Mouse (Mus musculus): Measurements from ENCODE around the gene Htra1.

Gene Htra1

DNA sequence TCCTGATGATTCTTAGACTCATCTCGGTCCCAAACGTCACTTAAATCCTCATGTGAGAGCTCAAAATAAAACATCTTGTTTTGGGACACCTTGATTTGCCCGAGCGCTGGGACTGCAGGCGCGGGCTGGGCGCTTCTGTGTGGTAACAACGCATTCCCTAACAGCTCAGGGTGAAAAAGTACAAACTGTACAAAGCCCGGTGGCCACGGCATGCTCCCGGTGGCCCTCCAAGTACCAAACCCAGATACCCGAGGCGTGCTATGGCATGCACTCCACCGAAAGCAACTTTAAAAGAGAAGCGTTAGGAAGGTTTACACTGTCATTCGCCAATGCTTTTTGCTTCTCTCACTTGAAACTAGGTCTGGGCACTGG, 504 bp upstream of the Htra1 start:
- DNase-seq (ENCODE audit: low spot score): no peak

DNA sequence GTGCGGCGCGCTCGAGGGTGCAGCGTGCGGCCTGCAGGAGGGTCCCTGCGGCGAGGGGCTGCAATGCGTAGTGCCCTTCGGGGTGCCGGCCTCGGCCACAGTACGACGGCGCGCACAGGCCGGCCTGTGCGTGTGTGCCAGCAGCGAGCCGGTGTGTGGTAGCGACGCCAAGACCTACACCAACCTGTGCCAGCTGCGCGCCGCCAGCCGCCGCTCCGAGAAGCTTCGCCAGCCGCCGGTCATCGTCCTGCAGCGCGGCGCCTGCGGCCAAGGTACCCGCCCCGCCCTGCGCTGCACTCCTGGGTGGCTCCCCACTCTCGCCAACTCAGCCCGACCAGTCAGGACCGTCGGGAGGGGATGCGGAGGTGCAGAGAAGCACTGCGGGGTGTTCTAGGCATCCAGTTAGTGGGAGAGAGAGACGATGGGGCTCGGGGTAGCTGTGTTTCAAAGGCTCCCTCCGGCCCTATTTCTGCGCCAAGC, 601 bp downstream of the Htra1 start:
- DNase-seq (ENCODE audit: low spot score): no peak

DNA sequence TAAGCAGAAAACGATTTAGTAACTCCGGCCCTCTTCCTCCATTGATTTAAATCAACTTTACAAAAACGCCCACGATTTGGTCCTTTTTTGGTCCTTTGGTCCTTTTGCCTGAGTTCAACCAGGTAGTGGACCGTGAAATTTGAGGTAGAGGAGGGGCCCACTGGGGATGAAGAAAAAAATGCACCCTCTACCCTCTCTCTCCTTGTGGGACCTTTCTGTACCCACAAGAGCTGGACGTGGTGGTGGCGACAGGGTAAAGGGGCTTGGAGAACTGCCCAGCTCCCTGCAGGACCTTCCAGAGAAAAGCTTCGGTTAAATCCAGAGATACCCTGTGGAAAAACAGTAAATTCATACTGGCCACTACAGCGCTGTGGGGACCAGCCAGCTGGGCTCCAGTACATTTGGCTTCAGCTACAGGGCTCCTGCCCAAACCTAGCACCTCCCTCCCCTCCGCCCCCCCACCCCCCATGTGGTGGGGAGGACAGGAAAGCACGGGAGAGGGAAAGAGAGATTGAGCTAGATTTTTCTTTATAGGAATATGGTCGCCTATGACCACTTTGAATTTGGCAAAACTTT, 1.4 kb downstream of the Htra1 start:
- DNase-seq (ENCODE audit: low spot score): no peak

DNA sequence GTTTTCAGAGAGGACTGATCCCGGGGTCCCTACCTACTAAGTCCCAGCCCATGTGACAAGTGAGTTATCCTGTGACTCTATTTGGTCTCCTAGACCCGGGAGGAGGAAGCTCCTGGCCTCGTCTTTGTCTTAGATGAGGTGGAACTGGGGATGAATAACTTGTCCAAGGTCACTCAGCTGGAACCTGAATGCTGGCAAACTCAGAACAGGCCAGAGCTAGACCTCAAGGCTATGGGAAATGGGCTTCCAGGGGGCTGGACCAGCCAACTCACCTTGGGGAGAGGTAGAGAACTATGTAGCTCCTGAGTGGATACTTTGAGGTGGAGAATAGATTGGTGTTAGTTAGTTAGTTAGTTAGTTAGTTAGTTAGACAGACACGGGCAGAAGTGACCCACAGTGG, 2.1 kb downstream of the Htra1 start:
- DNase-seq (ENCODE audit: low spot score): no peak

DNA sequence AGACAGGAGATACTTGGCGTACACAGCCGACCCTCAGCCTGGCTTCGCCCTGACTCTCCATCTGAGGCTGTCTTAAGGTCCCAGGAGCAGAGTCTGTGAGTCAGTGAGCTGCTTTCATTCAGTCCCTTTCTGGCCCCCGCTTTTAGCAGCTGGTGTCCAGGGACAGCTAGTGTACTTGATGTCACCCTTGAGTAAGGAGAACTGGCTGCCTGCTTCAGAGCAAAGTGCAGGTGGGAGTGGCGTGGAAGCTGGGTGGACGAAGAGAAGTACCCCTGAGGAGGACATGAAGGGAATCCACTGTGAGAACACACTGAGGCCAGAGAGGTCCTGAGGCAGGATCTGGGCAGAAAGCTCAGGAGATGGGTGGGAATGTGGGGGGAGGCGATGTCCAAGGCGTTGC, 3.0 kb downstream of the Htra1 start:
- no peak for DNase-seq (ENCODE audit: low spot score)

DNA sequence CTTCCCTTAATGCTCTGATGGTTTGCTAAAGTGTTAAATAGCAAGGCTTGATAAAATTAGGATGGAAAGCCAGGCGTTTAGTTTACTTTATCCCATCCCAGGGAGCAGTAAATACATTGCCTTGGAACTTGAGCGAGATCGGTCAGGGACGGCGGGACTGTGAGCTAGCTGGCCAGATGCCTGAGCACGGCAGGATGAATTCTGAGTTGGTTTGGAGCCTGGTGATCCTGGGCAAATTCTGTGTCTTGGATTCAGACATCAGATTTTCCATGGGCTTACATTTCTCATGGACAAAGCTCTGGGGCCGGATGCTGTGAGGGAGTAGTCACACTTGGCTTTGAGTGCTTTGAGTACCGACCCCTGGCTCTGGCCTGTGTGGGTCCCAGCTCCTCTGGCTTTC, 4.8 kb downstream of the Htra1 start:
- DNase-seq (ENCODE audit: low spot score): no peak

DNA sequence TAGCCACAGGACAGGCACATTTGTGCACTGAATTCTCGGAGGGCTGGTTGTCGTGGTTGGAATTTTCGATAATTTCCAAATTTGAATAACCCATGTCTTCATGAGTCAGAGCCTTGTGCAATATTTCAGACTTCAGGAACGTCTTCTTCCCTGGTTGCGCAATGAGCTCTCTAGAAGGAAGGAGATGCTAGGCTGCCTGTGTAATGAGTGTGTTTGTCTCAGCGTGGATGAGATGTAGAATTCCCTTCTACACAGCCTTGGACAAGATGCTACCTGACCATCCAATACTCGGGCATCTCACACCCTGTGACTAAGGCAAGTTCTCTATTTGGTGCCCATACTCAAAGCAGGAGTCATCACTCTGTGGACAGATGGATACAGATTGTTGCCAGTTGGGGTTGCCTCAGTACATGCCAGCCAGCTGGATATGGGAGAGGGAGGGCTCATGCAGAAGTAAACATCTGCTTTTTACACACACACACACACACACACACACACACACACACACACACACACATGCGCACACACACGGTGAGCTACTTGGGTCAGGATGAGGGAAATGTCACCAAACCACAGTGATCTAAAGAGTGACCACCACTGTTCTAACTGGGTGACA, 7.5 kb downstream of the Htra1 start:
- no peak for DNase-seq (ENCODE audit: low spot score)

DNA sequence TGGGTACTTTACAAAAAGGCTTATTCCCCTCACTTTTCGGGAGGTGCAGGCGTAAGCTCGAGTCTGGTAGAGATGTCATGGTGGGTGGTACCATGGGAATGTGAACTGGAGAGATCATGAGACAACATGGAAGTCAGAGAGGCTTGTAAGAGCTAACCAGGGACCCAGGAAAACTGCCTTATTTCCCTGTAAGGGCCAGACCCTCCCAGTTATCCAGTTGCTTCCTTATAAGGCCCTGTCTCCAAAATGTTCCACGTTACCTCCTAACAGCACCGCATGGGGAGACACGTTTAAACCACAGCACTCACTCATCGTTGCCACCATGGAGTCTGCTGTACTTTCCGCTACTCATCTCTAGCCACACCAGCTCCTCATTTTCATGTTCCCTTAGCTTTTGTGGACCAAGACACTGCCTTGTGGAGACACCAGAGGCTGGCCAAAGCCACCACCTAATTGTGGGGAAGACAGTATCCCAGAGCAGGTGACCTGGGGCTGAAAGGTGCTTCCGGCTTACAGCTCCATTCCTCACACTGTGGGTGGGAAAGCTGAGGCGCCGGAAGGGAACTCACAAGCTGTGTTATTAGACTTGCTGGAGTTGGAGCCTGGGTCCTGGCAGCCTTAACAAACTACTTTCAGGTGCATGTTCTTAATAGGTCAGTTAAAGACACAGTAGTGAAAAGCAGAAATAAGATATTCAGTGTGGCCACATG, 9.0 kb downstream of the Htra1 start:
- DNase-seq (ENCODE audit: low spot score): no peak

DNA sequence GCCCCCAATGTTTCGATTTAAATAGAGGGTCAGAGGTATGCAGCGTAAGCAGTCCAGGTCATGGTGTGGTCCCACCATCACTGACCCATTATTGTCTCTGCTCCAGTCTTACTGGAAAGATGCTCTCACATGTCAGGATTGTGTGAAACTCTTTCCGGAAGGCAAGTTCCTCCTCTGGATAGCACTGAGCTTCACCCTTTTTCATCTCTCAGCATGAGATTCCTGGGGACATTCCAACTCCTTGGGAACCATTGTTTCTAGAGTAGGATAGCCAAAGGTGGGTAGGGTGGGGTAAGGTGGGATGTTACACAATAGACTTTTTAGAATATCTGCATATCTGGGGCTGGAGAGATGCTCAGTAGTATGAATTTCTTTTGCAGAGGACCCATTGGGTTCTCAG, 9.8 kb downstream of the Htra1 start:
- no peak for DNase-seq (ENCODE audit: low spot score)

DNA sequence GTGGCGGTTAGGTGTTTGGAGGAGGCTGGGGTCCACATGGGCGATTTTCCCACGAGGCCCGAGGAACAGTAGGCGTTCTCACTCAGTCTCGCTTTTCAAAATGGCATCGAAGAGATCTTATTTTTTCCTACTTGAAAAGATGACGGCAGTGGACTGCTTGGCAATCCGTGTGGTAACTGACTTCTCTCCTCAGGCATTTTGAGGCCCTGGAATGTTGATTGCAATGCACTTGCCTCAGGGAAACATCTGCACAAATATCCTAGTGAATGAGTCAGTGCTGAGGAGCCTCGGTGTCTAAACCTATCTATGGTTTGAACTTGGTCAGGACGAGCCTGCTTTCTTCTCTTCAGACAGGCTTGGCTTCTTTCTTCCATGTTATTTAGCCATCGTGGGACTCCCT, 10.4 kb downstream of the Htra1 start:
- no peak for DNase-seq (ENCODE audit: low spot score)

DNA sequence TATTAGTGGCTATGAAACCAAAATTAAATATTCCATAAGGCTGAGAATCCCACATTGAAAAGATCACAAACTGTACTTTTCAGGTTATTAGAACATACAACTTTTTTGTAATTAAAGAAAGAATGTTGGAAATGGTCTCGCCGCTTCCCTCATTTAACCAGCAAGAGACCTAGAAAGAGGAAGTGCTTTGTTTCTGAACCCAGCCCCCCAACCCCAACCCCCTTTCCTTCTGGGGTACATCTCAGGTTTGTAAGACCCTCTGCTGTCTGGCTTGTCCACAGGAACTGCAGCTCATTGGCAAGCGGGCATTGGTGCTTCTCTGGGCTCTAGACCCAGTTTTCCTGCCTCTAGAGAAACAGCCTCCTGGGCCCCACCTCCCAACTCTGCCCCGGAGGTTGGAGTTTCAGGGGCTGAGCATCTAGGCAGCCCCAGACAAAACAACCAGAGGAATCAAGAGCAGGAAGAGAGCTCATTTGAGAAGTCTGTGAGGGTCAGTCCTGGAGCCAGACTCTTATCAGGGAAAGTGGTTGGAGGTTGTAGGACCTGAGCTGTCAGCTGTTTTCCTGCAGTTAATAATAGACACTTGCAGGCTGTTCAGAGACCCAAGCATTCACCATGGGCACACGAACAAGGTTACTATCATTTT, 12.8 kb downstream of the Htra1 start:
- DNase-seq (ENCODE audit: low spot score): no peak

DNA sequence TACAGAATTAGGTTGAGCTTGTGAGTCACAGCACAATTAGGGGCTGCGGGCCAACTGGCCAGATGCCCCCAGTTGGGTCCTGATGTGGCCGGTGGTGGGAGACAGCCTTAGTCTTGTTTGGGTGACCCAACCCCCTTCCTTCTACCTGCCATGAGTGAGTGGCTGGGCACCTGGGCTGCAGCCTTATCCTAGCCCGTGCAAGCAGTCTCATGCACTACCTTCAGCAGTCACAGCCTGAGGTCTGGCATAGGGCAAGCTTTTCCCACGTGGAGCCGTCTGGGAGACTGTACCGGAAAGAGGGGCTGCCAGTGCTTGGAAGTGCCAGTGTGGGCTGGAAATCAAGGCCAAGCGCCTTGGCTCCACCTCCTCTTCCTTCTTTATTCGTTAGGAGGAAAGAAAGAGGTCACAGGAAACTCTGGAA, 13.4 kb downstream of the Htra1 start:
- DNase-seq (ENCODE audit: low spot score): no peak

DNA sequence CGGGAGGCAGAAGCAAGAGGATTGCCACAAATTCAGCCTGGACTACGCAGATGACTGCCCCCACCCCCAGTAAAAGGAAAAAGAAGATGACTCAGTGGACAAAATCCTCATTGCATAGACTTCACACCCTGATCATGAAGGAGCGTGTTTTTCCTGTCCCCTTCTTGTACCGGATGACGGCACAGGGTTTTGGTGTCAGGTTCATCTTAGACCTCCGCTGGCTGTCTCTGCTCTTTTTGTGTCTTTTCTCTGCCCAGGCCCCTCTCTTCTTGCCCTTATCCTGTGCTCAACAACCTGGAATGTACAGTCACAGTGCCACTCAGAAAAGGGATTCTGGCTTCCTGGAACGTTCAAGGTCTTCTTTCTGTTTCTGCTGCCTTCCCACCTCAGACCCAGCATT, 14.6 kb downstream of the Htra1 start:
- no peak for DNase-seq (ENCODE audit: low spot score)

DNA sequence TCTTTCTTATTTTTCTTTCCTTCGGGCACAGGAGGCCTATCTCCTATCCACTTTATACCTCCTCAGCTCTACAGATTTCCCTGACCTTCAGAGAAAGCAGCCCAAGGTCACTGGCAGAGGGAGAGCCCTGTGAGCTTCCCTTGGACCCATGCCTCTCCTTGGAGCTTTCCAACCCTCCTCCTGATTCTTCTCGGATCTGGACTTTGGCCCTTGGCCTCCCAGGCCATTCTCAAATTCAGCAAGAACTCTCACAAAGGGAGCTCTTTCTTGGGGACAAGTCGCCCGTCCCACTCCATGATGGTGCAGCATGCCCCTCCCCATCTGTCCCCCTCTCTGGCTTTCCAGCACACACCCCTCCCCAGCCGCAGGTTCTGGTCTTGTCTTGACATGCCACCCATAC, 15.1 kb downstream of the Htra1 start:
- no peak for DNase-seq (ENCODE audit: low spot score)

DNA sequence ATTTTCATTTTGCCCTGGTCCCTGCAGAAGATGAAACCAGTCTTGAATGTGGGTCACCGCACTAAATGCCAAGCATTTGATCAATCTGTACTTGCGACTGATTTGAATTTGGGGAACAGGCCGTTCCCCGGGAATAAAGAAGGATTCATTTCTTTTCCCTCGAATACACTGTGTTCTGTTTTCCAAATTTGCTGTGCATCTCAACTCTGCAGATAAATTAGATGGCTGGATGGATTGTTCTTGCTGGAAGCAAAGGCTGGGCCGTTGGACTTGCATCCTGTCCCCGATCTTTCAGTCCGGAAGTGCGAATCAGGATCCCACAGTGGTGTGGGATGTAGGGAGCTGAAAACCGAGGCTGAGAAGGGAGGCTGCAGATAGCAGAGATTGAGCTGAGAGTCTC, 17.5 kb downstream of the Htra1 start:
- no peak for DNase-seq (ENCODE audit: low spot score)

DNA sequence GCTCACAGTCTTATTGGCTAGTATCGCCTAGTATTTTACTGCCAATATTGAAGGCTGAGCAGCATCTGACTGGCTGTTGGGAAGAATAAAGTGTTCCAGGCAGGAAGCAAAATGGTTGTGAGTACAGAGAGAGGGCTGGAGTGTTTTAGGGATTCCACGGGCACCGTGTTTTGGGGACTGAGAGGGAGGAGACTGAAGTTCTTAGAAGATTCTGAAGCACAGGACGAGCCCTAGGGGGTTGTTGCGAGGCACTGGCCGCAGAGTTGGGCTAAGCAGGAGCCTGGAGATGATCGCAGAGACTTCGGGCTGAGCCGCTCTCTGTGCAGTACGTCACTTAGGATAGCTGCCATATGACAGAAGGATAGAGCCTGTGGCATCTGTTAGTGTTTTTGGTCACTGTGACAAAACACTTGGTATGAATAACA, 18.3 kb downstream of the Htra1 start:
- DNase-seq (ENCODE audit: low spot score): no peak

DNA sequence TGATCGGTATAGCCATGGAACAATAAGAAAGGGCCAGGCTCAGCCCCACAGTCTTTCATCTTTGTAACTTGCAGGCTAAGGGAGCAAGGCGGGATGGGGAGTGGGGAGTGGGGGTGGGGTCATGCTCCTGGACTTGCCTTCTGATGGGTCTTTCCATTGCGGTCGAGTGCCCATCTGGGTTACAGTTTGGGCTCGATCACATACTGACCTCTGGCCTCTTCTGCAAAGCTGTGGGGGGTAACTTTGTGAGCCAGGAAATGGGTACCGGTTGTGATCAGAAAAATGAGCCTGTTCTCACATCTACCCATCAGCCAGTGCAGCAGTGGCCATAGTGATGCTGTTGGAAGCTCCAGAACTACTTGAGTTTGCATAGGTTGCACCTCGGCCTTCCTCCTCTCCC, 22.6 kb downstream of the Htra1 start:
- DNase-seq (ENCODE audit: low spot score): no peak

DNA sequence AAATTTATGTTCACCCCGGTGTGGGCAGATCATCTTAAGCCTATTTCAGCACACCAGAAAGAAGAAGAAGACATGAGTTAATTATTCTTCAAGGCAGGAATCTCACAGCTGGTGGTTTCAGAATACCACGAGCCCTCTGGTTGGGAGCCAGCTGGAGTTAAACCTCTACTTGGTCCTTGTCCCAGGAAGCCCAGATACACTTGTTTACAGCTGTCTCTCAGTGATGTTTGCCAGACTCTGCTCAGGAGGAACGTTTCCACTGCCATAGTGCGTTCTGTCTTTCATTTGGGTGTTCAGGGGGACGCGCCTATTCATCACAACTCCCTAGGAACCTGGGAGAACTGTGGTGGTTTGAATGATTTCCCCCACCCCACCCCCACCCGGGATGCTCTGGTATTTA, 24.0 kb downstream of the Htra1 start:
- DNase-seq (ENCODE audit: low spot score): peak; percentile 62

DNA sequence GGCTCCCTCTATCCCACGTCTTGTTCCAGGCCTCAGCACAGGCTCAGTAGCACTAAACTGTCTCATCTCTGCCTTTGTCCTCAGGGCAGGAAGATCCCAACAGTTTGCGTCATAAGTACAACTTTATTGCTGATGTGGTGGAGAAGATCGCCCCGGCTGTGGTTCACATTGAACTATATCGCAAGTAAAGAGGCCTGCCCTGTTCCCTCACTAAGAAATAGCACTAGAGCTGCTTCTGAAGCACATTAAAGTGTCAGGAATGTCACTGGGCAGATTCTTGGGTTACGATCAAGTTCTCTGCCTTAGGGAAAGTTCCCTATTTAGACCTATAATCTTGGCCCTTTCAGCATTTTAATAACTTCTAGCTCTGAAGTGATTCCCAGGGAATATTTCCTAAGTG, 25.5 kb downstream of the Htra1 start:
- DNase-seq (ENCODE audit: low spot score): no peak

DNA sequence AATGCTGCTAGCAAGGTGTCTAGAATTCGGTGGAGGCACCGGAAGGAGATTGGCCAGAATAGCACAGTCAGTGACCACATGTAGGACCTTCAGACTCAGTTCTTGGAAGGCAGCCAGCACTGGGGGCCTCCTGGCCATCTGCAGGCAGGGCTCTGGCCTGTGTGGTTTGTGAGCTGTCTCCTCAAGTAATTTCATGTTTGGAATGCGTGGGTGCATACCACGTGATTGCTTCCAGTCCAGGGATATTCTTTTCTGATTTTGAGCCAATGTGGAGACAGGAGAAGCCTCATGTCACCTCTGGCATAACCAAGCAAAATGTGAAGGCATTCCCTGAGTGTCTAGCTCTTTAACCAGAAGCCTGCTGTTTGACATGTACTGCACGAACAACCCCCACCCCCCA, 28.8 kb downstream of the Htra1 start:
- peak; percentile 67 for DNase-seq (ENCODE audit: low spot score)

DNA sequence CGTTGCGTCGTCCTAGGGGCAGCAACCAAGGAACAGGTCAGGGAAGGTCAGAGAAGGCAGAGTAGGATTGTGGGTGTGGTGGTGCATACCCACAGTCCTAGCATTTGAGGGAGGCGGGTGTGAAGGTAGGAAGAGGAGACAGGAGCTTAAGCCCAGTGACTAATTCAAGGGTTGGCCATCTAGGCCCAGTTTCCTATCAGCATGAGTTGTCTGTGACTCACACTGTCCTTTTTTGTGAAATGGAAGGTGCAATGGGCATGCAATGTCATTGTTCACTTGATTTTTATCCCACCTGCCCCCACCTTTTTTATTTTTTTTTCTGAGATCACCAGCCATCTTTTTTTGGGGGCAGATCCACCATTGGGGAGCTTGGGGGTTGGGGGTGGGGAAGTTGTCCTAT, 29.5 kb downstream of the Htra1 start:
- DNase-seq (ENCODE audit: low spot score): no peak

DNA sequence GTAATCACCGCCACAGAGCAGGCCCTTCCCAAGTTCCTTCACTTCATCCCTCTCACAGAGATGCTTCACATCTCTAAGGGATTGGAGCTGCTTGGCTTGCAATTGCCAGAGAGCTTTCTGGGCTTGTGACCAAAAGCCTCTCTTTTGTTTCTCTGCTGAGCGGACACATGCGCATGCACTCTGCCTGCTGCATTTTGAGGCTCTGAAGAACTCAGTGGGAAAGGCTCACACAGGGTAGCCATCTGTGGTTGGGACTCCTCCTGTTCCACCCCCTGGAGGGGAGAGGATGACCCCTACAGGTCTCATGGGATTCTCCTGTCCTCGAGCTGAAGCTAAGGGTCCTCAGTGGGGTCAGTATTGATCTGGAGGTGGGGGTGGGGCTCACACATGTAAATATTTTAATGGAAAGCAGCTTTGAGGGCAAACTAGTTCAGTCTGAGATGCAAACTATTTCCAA, 30.0 kb downstream of the Htra1 start:
- no peak for DNase-seq (ENCODE audit: low spot score)

DNA sequence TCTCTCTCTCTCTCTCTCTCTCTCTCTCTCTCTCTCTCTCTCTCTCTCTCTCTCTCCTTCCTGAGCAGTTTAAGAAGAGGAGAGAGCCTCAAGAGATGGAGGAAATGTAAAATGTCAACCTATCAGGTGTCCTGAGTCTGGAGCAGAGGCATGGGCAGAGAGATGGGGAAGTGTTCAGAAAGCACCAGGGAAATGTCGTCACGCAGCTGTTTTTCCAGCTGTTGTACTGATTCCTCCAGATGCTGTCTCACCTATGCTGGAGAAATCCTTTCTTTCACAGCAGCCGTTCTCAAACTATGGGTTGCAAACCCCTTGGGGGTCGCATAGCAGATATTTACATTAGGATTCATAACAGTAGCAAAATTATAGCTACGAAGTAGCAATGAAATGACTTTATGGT, 30.5 kb downstream of the Htra1 start:
- no peak for DNase-seq (ENCODE audit: low spot score)
